Mouse (Mus musculus) bone marrow macrophage, adult 2 months (primary cell): Measurements from ENCODE around the gene Crkl.

Source experiments
- CTCF ChIP-seq: IDR thresholded peaks from 2 replicates; pipeline ENCODE4 v1.5.1; 2012; ENCODE audit warnings: low read depth, mild to moderate bottlenecking, low read length, moderate library complexity
- POLR2A ChIP-seq: IDR thresholded peaks from 2 replicates; pipeline ENCODE4 v1.6.1; 2012; ENCODE audit warnings: mild to moderate bottlenecking, low read depth, low read length, borderline replicate concordance

DNA sequence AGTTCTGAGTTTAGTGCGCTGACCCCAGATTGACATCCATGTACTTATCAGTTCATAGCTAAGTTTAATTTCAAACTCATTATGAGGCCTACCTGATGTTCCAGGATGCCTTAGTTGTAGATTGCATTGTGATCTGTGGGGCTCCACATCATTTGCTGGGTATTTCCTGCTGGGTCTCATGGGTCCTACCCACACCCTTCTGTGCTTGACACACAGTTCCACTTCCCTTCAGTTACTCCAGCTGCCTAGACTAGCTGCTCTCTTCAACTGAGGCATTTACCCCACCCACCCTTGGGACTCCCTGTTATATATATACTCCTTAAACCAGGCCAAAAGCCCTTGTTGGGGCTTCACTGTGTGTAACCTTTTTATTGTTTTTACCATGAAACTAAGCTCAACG is 42.7 kb upstream of the Crkl start:
- TF ChIP-seq CTCF (no peak), POLR2A (no peak)
